Mouse (Mus musculus): ENCODE results near the gene Olfr141. TPM values are rescaled to one million over a fixed set of nuclear protein-coding genes. Genes with fewer than 3 reads are reported as not detected.

The Olfr141 gene
- not detected in 2 replicates for polyA plus RNA-seq (2015; fragmentation: Nextera tagmentation; extraction: Ambion mirVana)

GRCm38 (mm10) chr2:86809918-86810317 lies at the start of gene Olfr141:
Olfr141 (minus strand) TSS chr2:86810018.
- Histone ChIP-seq H3K36me3 (ENCODE audit: control insufficient read depth, insufficient read depth, low read length) (no peaks in the 10 kb centered on the region), H3K9me3 (ENCODE audit: control insufficient read depth, low read length) (no peaks in the 10 kb centered on the region), H3K27ac (ENCODE audit: low read length) (no peak within 1 kb of the TSS), H3K27me3 (ENCODE audit: control insufficient read depth, insufficient read depth, low read depth, low read length) (no peaks in the 10 kb centered on the region), H3K4me2 (ENCODE audit: low read depth, low read length) (no peak within 1 kb of the TSS), H3K9ac (ENCODE audit: low read length) (no peak within 1 kb of the TSS), H3K4me1 (replicated peaks; ENCODE audit: control insufficient read depth, insufficient read depth, low read length) (no peaks in the 10 kb centered on the region), H3K4me3 (ENCODE audit: low read length) (no peak within 1 kb of the TSS)
- ATAC-seq (ENCODE audit: low read depth): no peak

GRCm38 (mm10) chr2:86851596-86851995 lies 41.8 kb upstream of the Olfr141 start, which contains the start of gene Olfr1095:
Olfr1095 (minus strand) TSS chr2:86851696.
- ATAC-seq (ENCODE audit: low read depth): no peak
- no peaks in the 10 kb centered on the region for H3K4me1 ChIP-seq (replicated peaks; ENCODE audit: control insufficient read depth, insufficient read depth, low read length)
- no peak within 1 kb of the TSS for H3K27ac ChIP-seq (ENCODE audit: low read length)
- no peaks in the 10 kb centered on the region for H3K36me3 ChIP-seq (ENCODE audit: control insufficient read depth, insufficient read depth, low read length)
- no peak within 1 kb of the TSS for H3K4me3 ChIP-seq (ENCODE audit: low read length)
- no peaks in the 10 kb centered on the region for H3K9me3 ChIP-seq (ENCODE audit: control insufficient read depth, low read length)
- 83% methylated on average over 3 of the region's 3 CpGs for WGBS
- no peak within 1 kb of the TSS for H3K9ac ChIP-seq (ENCODE audit: low read length)
- no peak within 1 kb of the TSS for H3K4me2 ChIP-seq (ENCODE audit: low read depth, low read length)
- H3K27me3 ChIP-seq (ENCODE audit: control insufficient read depth, insufficient read depth, low read depth, low read length): no peaks in the 10 kb centered on the region

DNA sequence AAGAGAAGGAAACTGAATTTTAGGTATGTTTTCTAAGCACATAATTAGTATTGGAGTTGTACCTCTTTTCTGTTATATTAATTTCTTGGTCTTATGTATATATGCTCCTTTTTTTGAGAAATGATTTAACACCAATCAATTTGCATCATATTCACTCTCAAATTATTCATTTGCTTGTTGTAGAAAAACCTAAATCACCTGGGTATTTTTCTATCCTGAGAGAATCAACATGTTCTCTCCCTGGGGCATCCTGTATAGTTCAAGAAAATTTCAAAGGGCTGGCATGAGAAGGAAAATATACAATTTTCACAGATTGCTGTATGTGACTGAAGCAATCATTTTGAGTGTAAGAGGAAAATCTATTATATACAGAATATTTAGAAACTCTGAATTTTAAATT lies 14.5 kb upstream of the Olfr141 start, which contains the start of gene Olfr1094:
Olfr1094 (plus strand) TSS at position 301 of the 400 bp plus-strand sequence.
- no peak within 1 kb of the TSS for H3K4me2 ChIP-seq (ENCODE audit: low read depth, low read length)
- H3K27me3 ChIP-seq (ENCODE audit: control insufficient read depth, insufficient read depth, low read depth, low read length): no peaks in the 10 kb centered on the region
- H3K36me3 ChIP-seq (ENCODE audit: control insufficient read depth, insufficient read depth, low read length): no peaks in the 10 kb centered on the region
- no peak within 1 kb of the TSS for H3K9ac ChIP-seq (ENCODE audit: low read length)
- no peak for ATAC-seq (ENCODE audit: low read depth)
- H3K9me3 ChIP-seq (ENCODE audit: control insufficient read depth, low read length): no peaks in the 10 kb centered on the region
- H3K4me3 ChIP-seq (ENCODE audit: low read length): no peak within 1 kb of the TSS
- H3K27ac ChIP-seq (ENCODE audit: low read length): no peak within 1 kb of the TSS
- no peaks in the 10 kb centered on the region for H3K4me1 ChIP-seq (replicated peaks; ENCODE audit: control insufficient read depth, insufficient read depth, low read length)

- H3K27me3 ChIP-seq (ENCODE audit: control insufficient read depth, insufficient read depth, low read depth, low read length): no peaks in the 10 kb centered on the region
- WGBS: 70% methylated on average over 2 of the region's 2 CpGs
- no peaks in the 10 kb centered on the region for H3K36me3 ChIP-seq (ENCODE audit: control insufficient read depth, insufficient read depth, low read length)
- no peak within 1 kb of the TSS for H3K9ac ChIP-seq (ENCODE audit: low read length)
- no peak within 1 kb of the TSS for H3K4me3 ChIP-seq (ENCODE audit: low read length)
- H3K27ac ChIP-seq (ENCODE audit: low read length): no peak within 1 kb of the TSS
- no peak for ATAC-seq (ENCODE audit: low read depth)
- H3K9me3 ChIP-seq (ENCODE audit: control insufficient read depth, low read length): no peaks in the 10 kb centered on the region
- H3K4me2 ChIP-seq (ENCODE audit: low read depth, low read length): no peak within 1 kb of the TSS
- no peaks in the 10 kb centered on the region for H3K4me1 ChIP-seq (replicated peaks; ENCODE audit: control insufficient read depth, insufficient read depth, low read length)
Measured at GRCm38 (mm10) chr2:86782179-86782578, 27.6 kb downstream of the Olfr141 start, which contains the start of gene Olfr1093. Olfr1093 (plus strand) TSS chr2:86782479.

DNA sequence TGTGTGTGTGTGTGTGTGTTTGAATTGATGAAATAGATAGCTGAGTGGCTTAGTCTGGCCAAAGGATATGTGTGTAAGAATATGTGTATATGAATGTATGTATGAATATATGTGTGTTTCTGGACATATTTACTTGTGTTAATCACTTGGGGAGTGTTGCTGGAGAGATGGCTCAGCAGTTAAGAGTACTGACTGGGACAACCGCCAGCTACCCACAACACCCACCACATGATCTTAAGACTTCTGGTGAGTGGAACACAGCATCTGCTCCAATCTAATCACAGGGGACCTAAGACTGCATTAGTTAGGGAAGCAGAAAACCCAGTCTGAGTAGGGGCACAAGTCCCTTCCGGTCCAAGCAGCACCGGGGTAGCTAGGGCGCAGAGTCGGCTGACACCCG lies 48.8 kb downstream of the Olfr141 start:
- H3K4me3 ChIP-seq (ENCODE audit: low read length): no peak overlapping the region
- no peak overlapping the region for H3K27ac ChIP-seq (ENCODE audit: low read length)
- no peak overlapping the region for H3K9ac ChIP-seq (ENCODE audit: low read length)
- ATAC-seq (ENCODE audit: low read depth): no peak
- H3K27me3 ChIP-seq (ENCODE audit: control insufficient read depth, insufficient read depth, low read depth, low read length): no peaks in the 10 kb centered on the region
- H3K4me2 ChIP-seq (ENCODE audit: low read depth, low read length): no peak overlapping the region
- no peaks in the 10 kb centered on the region for H3K9me3 ChIP-seq (ENCODE audit: control insufficient read depth, low read length)
- H3K36me3 ChIP-seq (ENCODE audit: control insufficient read depth, insufficient read depth, low read length): no peaks in the 10 kb centered on the region
- no peaks in the 10 kb centered on the region for H3K4me1 ChIP-seq (replicated peaks; ENCODE audit: control insufficient read depth, insufficient read depth, low read length)
- 92% methylated on average over 6 of the region's 6 CpGs for WGBS

- H3K9me3 ChIP-seq (ENCODE audit: control insufficient read depth, low read length): no peaks in the 10 kb centered on the region
- no peaks in the 10 kb centered on the region for H3K4me1 ChIP-seq (replicated peaks; ENCODE audit: control insufficient read depth, insufficient read depth, low read length)
- 81% methylated on average over 1 of the region's 1 CpGs for WGBS
- H3K9ac ChIP-seq (ENCODE audit: low read length): no peak within 1 kb of the TSS
- H3K27ac ChIP-seq (ENCODE audit: low read length): no peak within 1 kb of the TSS
- no peaks in the 10 kb centered on the region for H3K36me3 ChIP-seq (ENCODE audit: control insufficient read depth, insufficient read depth, low read length)
- no peaks in the 10 kb centered on the region for H3K27me3 ChIP-seq (ENCODE audit: control insufficient read depth, insufficient read depth, low read depth, low read length)
- H3K4me3 ChIP-seq (ENCODE audit: low read length): no peak within 1 kb of the TSS
- H3K4me2 ChIP-seq (ENCODE audit: low read depth, low read length): no peak within 1 kb of the TSS
- ATAC-seq (ENCODE audit: low read depth): no peak
Measured at GRCm38 (mm10) chr2:86758893-86759292, 50.9 kb downstream of the Olfr141 start, which contains the start of gene Olfr1090. Olfr1090 (minus strand) TSS chr2:86758993.

Other genes with a start within 250 kb of the Olfr141 start
- not detected in 2 replicates for gene Olfr1082, start 211.1 kb downstream of the Olfr141 start, polyA plus RNA-seq (2015; fragmentation: Nextera tagmentation; extraction: Ambion mirVana)
- not detected in 2 replicates for gene Olfr1084, start 170.3 kb downstream of the Olfr141 start, polyA plus RNA-seq (2015; fragmentation: Nextera tagmentation; extraction: Ambion mirVana)
- not detected in 2 replicates for gene Olfr1085, start 148.0 kb downstream of the Olfr141 start, polyA plus RNA-seq (2015; fragmentation: Nextera tagmentation; extraction: Ambion mirVana)
- gene Olfr1086, start 129.9 kb downstream of the Olfr141 start, polyA plus RNA-seq (2015; fragmentation: Nextera tagmentation; extraction: Ambion mirVana): not detected in 2 replicates
- not detected in 2 replicates for gene Olfr1087, start 111.6 kb downstream of the Olfr141 start, polyA plus RNA-seq (2015; fragmentation: Nextera tagmentation; extraction: Ambion mirVana)
- gene Olfr1089, start 76.3 kb downstream of the Olfr141 start, polyA plus RNA-seq (2015; fragmentation: Nextera tagmentation; extraction: Ambion mirVana): not detected in 2 replicates
- not detected in 2 replicates for gene Olfr1090, start 51.0 kb downstream of the Olfr141 start, polyA plus RNA-seq (2015; fragmentation: Nextera tagmentation; extraction: Ambion mirVana)
- not detected in 2 replicates for gene Olfr1093, start 27.5 kb downstream of the Olfr141 start, polyA plus RNA-seq (2015; fragmentation: Nextera tagmentation; extraction: Ambion mirVana)
- not detected in 2 replicates for gene Olfr1094, start 14.6 kb upstream of the Olfr141 start, polyA plus RNA-seq (2015; fragmentation: Nextera tagmentation; extraction: Ambion mirVana)
- gene Olfr1095, start 41.7 kb upstream of the Olfr141 start, polyA plus RNA-seq (2015; fragmentation: Nextera tagmentation; extraction: Ambion mirVana): not detected in 2 replicates
- gene Gm13723, start 64.8 kb upstream of the Olfr141 start, polyA plus RNA-seq (2015; fragmentation: Nextera tagmentation; extraction: Ambion mirVana): not detected in 2 replicates
- not detected in 2 replicates for gene Olfr1097, start 82.2 kb upstream of the Olfr141 start, polyA plus RNA-seq (2015; fragmentation: Nextera tagmentation; extraction: Ambion mirVana)
- not detected in 2 replicates for gene Olfr1098, start 114.5 kb upstream of the Olfr141 start, polyA plus RNA-seq (2015; fragmentation: Nextera tagmentation; extraction: Ambion mirVana)
- gene Olfr1099, start 150.7 kb upstream of the Olfr141 start, polyA plus RNA-seq (2015; fragmentation: Nextera tagmentation; extraction: Ambion mirVana): not detected in 2 replicates
- gene Olfr1100, start 169.9 kb upstream of the Olfr141 start, polyA plus RNA-seq (2015; fragmentation: Nextera tagmentation; extraction: Ambion mirVana): not detected in 2 replicates
- not detected in 2 replicates for gene Olfr1101, start 181.2 kb upstream of the Olfr141 start, polyA plus RNA-seq (2015; fragmentation: Nextera tagmentation; extraction: Ambion mirVana)
- not detected in 2 replicates for gene Olfr1102, start 188.4 kb upstream of the Olfr141 start, polyA plus RNA-seq (2015; fragmentation: Nextera tagmentation; extraction: Ambion mirVana)
- gene Olfr1104, start 217.1 kb upstream of the Olfr141 start, polyA plus RNA-seq (2015; fragmentation: Nextera tagmentation; extraction: Ambion mirVana): not detected in 2 replicates
- not detected in 2 replicates for gene Olfr1105, start 226.5 kb upstream of the Olfr141 start, polyA plus RNA-seq (2015; fragmentation: Nextera tagmentation; extraction: Ambion mirVana)
- gene Olfr1106, start 242.3 kb upstream of the Olfr141 start, polyA plus RNA-seq (2015; fragmentation: Nextera tagmentation; extraction: Ambion mirVana): not detected in 2 replicates

Measured in lung, embryonic 16.5 days (tissue).